Mouse (Mus musculus): Measurements from ENCODE around the gene Igflr1. TPM values are rescaled to one million over a fixed set of nuclear protein-coding genes. Genes with fewer than 3 reads are reported as not detected.

Gene Igflr1
- polyA plus RNA-seq, 1 experiment = 17.0 TPM

DNA sequence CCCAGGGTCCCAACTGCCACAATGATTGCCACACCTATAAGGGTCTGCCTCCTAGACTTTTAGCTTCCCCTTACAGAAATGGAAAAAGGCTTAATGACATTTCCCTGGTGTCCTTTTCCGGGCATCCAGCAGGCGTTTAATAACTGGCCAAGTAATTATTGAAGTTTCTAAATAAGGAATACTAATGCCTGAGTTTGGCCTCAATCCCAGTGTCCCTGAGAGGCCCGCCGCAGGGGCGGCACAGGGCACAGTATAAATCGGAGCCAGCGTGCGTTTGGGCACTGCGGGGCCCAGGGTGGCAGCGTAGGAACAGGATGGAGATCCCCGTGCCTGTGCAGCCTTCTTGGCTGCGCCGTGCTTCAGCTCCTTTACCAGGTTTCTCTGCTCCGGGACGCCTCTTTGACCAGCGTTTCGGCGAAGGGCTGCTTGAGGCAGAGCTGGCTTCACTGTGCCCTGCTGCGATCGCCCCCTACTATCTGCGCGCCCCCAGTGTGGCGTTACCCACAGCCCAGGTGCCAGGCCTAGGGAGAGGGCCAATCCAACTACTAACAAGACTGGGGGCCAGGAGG, 12.1 kb upstream of the Igflr1 start:
- TF ChIP-seq CTCF (IDR thresholded peaks at IDR 0.05; ENCODE audit: extremely low read depth, insufficient read depth, insufficient read length, insufficient replicate concordance) = no peak
- TF ChIP-seq POLR2A (IDR thresholded peaks at IDR 0.05; ENCODE audit: low read depth, low read length) = no peak
- H3K4me1 ChIP-seq (ENCODE audit: control insufficient read depth, insufficient read depth, insufficient read length) = peaks cover 5% of the 10 kb centered on the region
- H3K4me3 ChIP-seq (ENCODE audit: extremely low read depth, insufficient read depth, insufficient read length) = peak overlapping the region; percentile 77
- peaks cover 19% of the 10 kb centered on the region for H3K36me3 ChIP-seq (ENCODE audit: control insufficient read depth, insufficient read depth, low read length)
- 6% methylated on average over 23 of the region's 23 CpGs for WGBS
- no peaks in the 10 kb centered on the region for H3K27me3 ChIP-seq (ENCODE audit: control insufficient read depth, insufficient read depth, low read length)
- H3K27ac ChIP-seq (ENCODE audit: insufficient read depth, low read length) = peak overlapping the region; percentile 81
- DNase-seq (ENCODE audit: low read depth in 1 of 2, low spot score in 2 of 2) = no peak

- H3K4me1 ChIP-seq (ENCODE audit: control insufficient read depth, insufficient read depth, insufficient read length) = peaks cover 9% of the 10 kb centered on the region
- H3K36me3 ChIP-seq (ENCODE audit: control insufficient read depth, insufficient read depth, low read length) = peaks cover 19% of the 10 kb centered on the region
- TF ChIP-seq POLR2A (IDR thresholded peaks at IDR 0.05; ENCODE audit: low read depth, low read length) (no peak), CTCF (IDR thresholded peaks at IDR 0.05; ENCODE audit: extremely low read depth, insufficient read depth, insufficient read length, insufficient replicate concordance) (no peak)
- H3K27ac ChIP-seq (ENCODE audit: insufficient read depth, low read length) = no peak overlapping the region
- 84% methylated on average over 22 of the region's 22 CpGs for WGBS
- no peaks in the 10 kb centered on the region for H3K27me3 ChIP-seq (ENCODE audit: control insufficient read depth, insufficient read depth, low read length)
- no peak overlapping the region for H3K4me3 ChIP-seq (ENCODE audit: extremely low read depth, insufficient read depth, insufficient read length)
- no peak for DNase-seq (ENCODE audit: low read depth in 1 of 2, low spot score in 2 of 2)
Measured at GRCm38 (mm10) chr7:30553810-30554584, 11.2 kb upstream of the Igflr1 start.

DNA sequence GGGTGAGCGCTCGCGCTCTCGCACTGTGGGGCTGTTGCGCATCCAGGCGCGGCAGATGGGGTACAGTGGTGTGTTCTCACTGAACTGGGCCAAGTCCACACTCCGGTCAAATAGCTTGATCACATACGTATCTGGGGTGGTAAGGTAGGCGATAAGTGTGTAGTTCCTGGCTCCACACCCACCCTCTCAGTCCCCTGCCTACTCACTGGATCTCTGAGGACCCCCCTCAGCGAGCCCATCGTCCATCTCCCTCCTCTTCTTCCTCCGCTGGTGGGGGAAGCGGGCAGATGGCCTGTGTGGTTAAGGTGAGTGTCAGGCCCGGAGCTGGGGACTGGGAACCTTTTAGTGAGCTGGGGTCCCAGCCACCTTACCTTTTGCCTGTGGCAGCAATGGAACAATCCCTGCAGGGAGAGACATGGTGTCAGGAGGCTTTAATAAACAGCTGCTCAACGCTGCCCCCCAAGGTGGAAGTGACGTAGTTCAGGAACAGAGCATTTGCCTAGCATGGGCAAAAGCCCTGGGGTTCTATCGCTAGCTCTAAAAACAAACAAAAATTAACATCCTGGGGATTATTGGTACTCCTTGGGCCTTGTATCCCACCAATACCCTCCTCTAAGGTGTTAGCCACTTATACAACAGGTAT, 8.2 kb upstream of the Igflr1 start:
- H3K4me1 ChIP-seq (ENCODE audit: control insufficient read depth, insufficient read depth, insufficient read length) = peaks cover 9% of the 10 kb centered on the region
- peaks cover 19% of the 10 kb centered on the region for H3K36me3 ChIP-seq (ENCODE audit: control insufficient read depth, insufficient read depth, low read length)
- no peak overlapping the region for H3K4me3 ChIP-seq (ENCODE audit: extremely low read depth, insufficient read depth, insufficient read length)
- 95% methylated on average over 18 of the region's 18 CpGs for WGBS
- TF ChIP-seq CTCF (IDR thresholded peaks at IDR 0.05; ENCODE audit: extremely low read depth, insufficient read depth, insufficient read length, insufficient replicate concordance) (no peak), POLR2A (IDR thresholded peaks at IDR 0.05; ENCODE audit: low read depth, low read length) (no peak)
- H3K27me3 ChIP-seq (ENCODE audit: control insufficient read depth, insufficient read depth, low read length) = no peaks in the 10 kb centered on the region
- DNase-seq (ENCODE audit: low read depth in 1 of 2, low spot score in 2 of 2) = no peak
- no peak overlapping the region for H3K27ac ChIP-seq (ENCODE audit: insufficient read depth, low read length)

GRCm38 (mm10) chr7:30557901-30558514, 7.2 kb upstream of the Igflr1 start:
- Histone ChIP-seq H3K36me3 (ENCODE audit: control insufficient read depth, insufficient read depth, low read length) (peaks cover 19% of the 10 kb centered on the region), H3K27ac (ENCODE audit: insufficient read depth, low read length) (no peak overlapping the region), H3K4me1 (ENCODE audit: control insufficient read depth, insufficient read depth, insufficient read length) (peaks cover 9% of the 10 kb centered on the region), H3K4me3 (ENCODE audit: extremely low read depth, insufficient read depth, insufficient read length) (no peak overlapping the region), H3K27me3 (ENCODE audit: control insufficient read depth, insufficient read depth, low read length) (no peaks in the 10 kb centered on the region)
- TF ChIP-seq CTCF (IDR thresholded peaks at IDR 0.05; ENCODE audit: extremely low read depth, insufficient read depth, insufficient read length, insufficient replicate concordance) = no peak
- TF ChIP-seq POLR2A (IDR thresholded peaks at IDR 0.05; ENCODE audit: low read depth, low read length) = no peak
- WGBS = 93% methylated on average over 13 of the region's 13 CpGs
- no peak for DNase-seq (ENCODE audit: low read depth in 1 of 2, low spot score in 2 of 2)

DNA sequence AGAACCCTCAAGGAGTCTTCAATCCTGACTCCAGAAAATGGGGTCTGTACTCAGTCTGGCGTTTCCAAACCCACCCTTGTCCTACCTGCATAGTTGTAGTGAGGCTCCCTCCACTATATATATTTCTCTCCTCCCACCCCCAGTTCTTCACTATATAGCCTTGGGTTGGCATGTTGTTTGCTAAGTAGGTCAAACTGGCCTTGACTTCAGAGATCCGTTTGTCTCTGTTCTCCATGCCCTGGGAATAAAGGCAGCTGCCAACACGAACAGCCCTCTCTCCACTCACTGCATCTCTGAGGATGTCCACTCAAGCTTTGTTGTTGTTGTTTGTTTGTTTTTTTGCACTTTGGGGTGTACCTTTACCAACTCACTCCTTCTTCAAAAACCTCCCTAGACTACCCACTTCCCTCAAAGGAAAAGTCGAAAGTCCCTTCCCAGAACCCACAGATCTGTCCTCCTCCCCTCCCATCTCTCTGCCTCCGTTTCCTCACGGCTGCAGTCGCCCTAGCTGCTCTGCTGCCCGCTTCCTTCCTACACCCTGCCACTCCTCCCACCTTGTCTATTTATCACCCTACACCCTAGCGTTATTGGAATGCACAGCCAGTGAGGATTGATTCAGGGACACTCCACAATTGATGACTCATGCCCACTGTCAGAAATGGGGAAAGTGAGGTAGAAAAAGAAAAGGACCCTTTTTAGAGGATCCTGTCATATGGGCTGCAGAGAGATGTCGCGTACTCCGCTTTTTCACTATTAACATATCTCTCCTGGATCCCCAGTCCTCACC, 6.4 kb upstream of the Igflr1 start:
- DNase-seq (ENCODE audit: low read depth in 1 of 2, low spot score in 2 of 2) = no peak
- peak overlapping the region; percentile 81 for H3K4me3 ChIP-seq (ENCODE audit: extremely low read depth, insufficient read depth, insufficient read length)
- H3K36me3 ChIP-seq (ENCODE audit: control insufficient read depth, insufficient read depth, low read length) = peaks cover 19% of the 10 kb centered on the region
- TF ChIP-seq POLR2A (IDR thresholded peaks at IDR 0.05; ENCODE audit: low read depth, low read length) (no peak), CTCF (IDR thresholded peaks at IDR 0.05; ENCODE audit: extremely low read depth, insufficient read depth, insufficient read length, insufficient replicate concordance) (no peak)
- peak overlapping the region; percentile 74; the same call in 1 of the 2 replicates for H3K27ac ChIP-seq (ENCODE audit: insufficient read depth, low read length)
- WGBS = 6% methylated on average over 12 of the region's 12 CpGs
- peaks cover 4% of the 10 kb centered on the region; the same call in 1 of the 2 replicates for H3K4me1 ChIP-seq (ENCODE audit: control insufficient read depth, insufficient read depth, insufficient read length)
- no peaks in the 10 kb centered on the region for H3K27me3 ChIP-seq (ENCODE audit: control insufficient read depth, insufficient read depth, low read length)

DNA sequence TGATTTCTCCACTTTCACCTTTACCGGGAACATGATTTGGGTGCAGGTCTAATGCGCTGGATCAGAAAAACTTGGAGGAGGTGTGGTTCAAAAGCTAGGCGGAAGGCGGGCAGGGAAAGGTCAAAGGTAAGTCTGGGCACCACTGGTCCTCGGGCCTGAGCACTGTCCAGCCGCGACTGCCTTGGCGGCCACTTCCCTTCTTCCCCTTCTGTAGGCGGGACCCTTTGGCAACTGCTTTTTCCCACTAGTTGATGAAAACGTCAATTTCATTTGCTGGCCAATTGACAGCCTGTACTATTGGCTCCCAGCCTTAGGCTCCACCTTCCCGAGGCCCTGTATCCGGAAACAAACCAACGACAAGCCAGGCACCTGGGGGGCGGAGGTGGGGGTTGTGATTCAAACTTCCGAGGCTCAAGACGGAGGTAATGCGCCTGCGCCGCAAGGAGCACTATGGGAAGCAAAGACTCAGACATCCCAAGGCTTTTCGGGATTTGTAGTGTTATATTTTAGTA, 5.7 kb upstream of the Igflr1 start, which contains the start of gene Lin37:
Gene Lin37 (minus strand): TSS at position 396 of the 512 bp plus-strand sequence.
- peak within 1 kb of the TSS; percentile 74 for H3K27ac ChIP-seq (ENCODE audit: insufficient read depth, low read length)
- H3K36me3 ChIP-seq (ENCODE audit: control insufficient read depth, insufficient read depth, low read length) = peaks cover 19% of the 10 kb centered on the region
- H3K4me3 ChIP-seq (ENCODE audit: extremely low read depth, insufficient read depth, insufficient read length) = peak within 1 kb of the TSS; percentile 81
- no peaks in the 10 kb centered on the region for H3K27me3 ChIP-seq (ENCODE audit: control insufficient read depth, insufficient read depth, low read length)
- under 1% methylated on average over 20 of the region's 20 CpGs for WGBS
- peaks cover 6% of the 10 kb centered on the region; the same call in 1 of the 2 replicates for H3K4me1 ChIP-seq (ENCODE audit: control insufficient read depth, insufficient read depth, insufficient read length)
- TF ChIP-seq CTCF (IDR thresholded peaks at IDR 0.05; ENCODE audit: extremely low read depth, insufficient read depth, insufficient read length, insufficient replicate concordance) = no peak
- peak; percentile 79 for TF ChIP-seq POLR2A (IDR thresholded peaks at IDR 0.05; ENCODE audit: low read depth, low read length)
- DNase-seq (ENCODE audit: low read depth in 1 of 2, low spot score in 2 of 2) = peak; percentile 86 to 93

All from spleen, adult 2 months (tissue).